Mouse (Mus musculus): Measurements from ENCODE around the gene Gm10073. TPM values are rescaled to one million over a fixed set of nuclear protein-coding genes. Genes with fewer than 3 reads are reported as not detected.
A peak's percentile ranks its signal among the peaks of the same experiment; 100 is the strongest.

Gene Gm10073
- total RNA-seq, 2 experiments from 2014 or later = 20.6 TPM; not detected in 1

GRCm38 (mm10) chr8:106561097-106561865, 12.0 kb downstream of the Gm10073 start:
- no peak for ATAC-seq (replicated peaks; ENCODE audit: low FRiP score, poor library complexity, severe bottlenecking)

DNA sequence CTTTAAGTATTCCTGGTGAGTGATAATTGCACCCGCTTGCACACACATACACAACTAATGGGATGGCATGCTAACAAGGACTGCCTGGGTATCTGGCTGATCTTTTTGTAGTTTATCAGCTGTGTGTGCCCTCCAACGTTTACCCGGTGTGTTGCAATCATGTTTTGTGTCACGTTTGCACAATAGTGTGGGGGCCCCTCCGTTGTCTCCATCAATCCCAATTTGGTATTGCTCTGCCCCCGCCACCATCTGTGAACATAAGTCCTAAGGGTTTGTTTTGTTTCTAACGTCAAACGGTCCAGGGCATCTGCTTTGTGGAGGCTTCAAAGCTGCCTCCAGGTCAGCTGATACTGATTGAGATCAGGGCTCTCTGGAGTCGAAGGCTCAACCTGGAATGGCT, 13.4 kb downstream of the Gm10073 start:
- no peak for ATAC-seq (replicated peaks; ENCODE audit: low FRiP score, poor library complexity, severe bottlenecking)

DNA sequence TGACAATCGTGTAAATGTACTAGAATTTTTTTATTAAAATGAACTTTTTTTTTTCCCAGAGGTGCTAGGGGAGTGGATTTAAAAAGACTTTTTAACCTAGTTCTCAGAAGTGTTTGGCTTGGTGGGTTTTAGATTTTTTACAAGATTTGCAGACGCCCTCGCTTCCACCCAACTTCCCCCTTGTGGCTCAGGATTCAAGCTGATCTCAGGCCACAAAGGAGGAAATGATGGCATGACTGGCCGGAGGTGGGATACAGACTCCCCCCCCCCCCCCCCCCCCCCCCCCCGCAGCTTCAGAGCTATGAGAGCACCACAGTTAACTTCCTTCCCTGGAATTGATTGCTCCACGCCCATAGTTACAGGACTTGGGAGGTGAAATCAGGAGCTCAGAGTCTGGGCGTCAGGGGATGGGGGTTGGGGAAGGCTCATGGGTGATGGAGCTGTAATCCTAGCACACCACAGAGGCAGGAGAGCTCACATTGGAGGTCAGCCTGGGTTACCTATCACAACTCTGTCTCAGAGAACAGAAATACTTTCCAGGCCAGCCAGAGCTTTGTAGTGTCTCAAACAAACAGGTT, 17.1 kb downstream of the Gm10073 start:
- no peak for ATAC-seq (replicated peaks; ENCODE audit: low FRiP score, poor library complexity, severe bottlenecking)

DNA sequence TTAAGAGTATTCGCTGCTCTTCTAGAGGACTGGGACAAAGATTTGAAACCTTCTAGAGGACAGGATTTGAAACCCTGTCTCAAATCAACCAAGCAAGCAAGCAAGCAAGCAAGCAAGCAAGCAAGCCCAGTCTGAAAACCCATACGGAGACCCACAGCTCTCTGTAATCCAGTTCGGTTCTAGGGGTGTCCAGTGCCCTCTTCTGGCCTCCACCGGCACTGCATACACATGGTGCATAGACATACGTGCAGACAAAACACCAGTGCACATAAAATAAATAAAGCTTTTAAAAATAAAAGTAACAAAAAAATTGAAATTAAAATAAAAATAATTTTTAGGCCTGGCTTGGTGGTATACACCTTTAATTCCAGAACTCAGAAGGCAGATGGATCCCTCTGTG, 19.2 kb downstream of the Gm10073 start:
- ATAC-seq (replicated peaks; ENCODE audit: low FRiP score, poor library complexity, severe bottlenecking) = no peak

- no peak for ATAC-seq (replicated peaks; ENCODE audit: low FRiP score, poor library complexity, severe bottlenecking)
Observed at GRCm38 (mm10) chr8:106550906-106551305, 22.4 kb downstream of the Gm10073 start.

GRCm38 (mm10) chr8:106548366-106548936, 24.8 kb downstream of the Gm10073 start:
- ATAC-seq (replicated peaks; ENCODE audit: low FRiP score, poor library complexity, severe bottlenecking) = no peak

DNA sequence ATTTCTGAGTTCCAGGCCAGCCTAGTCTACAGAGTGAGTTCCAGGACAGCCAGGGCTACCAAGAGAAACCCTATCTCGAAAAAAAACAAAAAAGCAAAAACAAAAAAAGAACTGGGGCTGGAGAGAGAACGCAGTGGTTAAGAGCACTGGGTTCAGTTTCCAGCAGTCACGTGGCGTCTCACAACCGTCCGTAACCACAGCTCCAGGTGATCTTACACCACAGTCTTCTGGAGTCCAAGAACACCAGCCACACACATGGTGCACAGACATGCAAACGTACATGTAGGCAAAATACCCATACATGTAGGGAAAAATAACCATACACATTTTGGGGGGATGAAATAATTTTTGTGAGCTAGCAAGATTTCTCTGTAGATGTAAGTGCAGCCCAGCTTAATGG, 26.5 kb downstream of the Gm10073 start:
- no peak for ATAC-seq (replicated peaks; ENCODE audit: low FRiP score, poor library complexity, severe bottlenecking)

DNA sequence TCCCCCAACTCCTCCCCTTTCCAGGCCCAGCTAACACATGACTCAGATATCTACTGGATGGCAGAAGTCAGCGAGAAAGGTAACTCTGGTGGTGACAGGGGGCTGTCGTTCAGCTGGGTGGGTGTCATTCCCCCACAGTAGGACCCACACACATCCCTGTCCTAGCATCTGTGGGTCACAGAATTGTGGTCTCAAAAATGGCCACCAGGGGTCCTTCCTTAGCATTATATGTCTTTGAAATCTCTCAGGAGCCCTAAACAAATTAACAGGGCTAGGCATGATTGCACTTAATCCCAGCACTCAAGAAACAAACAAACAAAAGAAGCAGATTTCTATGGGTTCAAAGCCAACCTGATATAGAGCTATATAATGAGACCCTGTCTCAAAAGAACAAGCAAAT, 28.1 kb downstream of the Gm10073 start:
- 0 out of 2 replicates have a peak, but pooled peaks have one; percentile 43 for ATAC-seq (replicated peaks; ENCODE audit: low FRiP score, poor library complexity, severe bottlenecking)

DNA sequence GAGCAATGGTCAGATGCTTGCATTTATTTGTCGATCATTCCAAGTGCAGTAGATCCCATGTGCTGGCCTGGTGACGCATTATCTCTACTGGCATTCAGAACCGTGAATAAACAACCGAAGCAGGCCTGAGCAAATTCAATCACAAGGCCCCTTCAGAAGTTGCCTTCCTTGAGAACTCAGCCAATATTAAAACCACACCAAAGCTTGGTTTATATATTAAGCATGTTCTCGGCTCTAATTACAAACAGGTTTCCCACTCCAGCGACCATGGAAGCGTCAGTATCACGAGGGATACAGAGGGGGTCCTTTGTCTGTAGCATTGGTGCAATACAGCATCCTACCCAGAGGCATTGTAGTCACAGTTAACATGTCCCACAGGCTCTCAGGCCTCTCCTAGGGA, 30.2 kb downstream of the Gm10073 start:
- no peak for ATAC-seq (replicated peaks; ENCODE audit: low FRiP score, poor library complexity, severe bottlenecking)

DNA sequence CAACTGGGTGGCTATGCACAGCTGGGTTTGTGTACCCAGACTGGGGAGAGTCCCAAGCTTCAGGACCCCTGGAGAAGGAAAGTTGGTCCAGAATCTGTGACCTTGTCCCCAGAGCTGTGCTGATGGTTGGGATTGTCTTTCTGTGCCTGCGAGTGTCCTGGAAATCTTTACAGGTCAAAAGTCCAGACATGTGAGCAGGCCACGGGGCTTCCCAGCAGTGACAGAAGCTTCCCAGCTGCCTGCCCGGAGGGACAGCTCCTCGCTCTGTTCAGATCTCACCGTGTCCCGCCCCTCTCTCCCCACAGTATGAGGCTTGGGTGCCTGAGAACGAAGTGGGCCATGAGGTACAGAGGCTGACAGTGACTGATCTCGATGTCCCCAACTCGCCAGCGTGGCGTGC, 32.3 kb downstream of the Gm10073 start:
- no peak for ATAC-seq (replicated peaks; ENCODE audit: low FRiP score, poor library complexity, severe bottlenecking)

DNA sequence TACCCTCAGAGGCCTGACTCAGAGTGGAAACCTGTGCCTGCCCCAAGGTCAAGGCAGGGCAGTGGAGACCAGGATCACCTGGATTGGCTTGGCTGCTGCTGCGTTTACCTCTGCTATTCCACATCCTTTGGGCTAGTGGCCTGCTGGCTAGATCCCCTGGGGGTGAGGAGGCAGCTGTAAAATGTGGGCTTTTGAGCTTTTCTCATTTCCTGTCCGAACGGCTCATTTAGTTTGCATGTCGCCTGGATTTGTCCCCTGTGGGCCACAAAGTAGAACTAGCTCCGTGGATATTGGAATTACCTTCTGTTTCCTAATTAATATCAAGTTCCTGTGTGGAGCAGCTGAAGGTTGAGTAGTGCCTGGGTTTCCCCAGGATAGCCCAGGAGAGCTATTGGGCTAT, 34.1 kb downstream of the Gm10073 start:
- ATAC-seq (replicated peaks; ENCODE audit: low FRiP score, poor library complexity, severe bottlenecking) = no peak

GRCm38 (mm10) chr8:106535448-106535847, 37.8 kb downstream of the Gm10073 start:
- no peak for ATAC-seq (replicated peaks; ENCODE audit: low FRiP score, poor library complexity, severe bottlenecking)

DNA sequence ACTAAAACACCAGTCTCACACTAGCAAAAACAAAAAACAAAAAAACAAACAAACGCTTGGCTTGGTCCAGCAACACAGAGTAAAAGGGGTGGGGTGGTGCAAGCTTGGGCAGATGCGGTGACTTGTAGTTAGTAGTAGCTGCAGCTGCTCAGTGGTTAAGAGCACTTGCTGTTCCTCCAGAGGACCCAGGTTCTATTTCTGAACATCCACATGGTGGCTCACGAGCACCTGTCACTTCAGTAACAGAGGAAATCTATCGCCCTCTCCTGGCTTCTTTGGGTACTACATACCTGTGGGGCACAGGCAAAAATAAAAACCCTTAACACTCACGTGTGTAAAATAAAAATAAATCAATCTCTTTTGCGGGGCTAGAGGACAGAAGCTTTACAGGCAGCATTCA, 38.8 kb downstream of the Gm10073 start:
- no peak for ATAC-seq (replicated peaks; ENCODE audit: low FRiP score, poor library complexity, severe bottlenecking)

- ATAC-seq (replicated peaks; ENCODE audit: low FRiP score, poor library complexity, severe bottlenecking) = no peak
Observed at GRCm38 (mm10) chr8:106533709-106534108, 39.6 kb downstream of the Gm10073 start.

DNA sequence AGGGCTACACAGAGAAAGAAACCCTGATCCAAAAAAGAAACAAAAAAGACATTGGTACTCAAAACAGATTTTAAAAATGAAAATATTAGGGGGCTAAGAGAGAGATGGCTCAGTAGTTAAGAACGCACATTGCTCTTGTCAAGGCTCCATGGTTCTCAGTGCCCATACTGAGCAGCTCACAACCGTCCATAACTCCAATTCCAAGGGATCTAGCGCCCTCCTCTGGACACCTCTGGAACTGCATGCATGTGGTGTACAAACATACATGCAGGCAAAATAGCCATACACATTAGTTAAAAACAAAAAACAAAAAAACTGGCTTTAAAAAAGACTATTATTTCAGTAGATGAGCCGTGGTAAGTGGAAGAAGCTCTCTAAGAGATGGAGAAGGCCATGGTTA, 42.7 kb downstream of the Gm10073 start:
- no peak for ATAC-seq (replicated peaks; ENCODE audit: low FRiP score, poor library complexity, severe bottlenecking)

DNA sequence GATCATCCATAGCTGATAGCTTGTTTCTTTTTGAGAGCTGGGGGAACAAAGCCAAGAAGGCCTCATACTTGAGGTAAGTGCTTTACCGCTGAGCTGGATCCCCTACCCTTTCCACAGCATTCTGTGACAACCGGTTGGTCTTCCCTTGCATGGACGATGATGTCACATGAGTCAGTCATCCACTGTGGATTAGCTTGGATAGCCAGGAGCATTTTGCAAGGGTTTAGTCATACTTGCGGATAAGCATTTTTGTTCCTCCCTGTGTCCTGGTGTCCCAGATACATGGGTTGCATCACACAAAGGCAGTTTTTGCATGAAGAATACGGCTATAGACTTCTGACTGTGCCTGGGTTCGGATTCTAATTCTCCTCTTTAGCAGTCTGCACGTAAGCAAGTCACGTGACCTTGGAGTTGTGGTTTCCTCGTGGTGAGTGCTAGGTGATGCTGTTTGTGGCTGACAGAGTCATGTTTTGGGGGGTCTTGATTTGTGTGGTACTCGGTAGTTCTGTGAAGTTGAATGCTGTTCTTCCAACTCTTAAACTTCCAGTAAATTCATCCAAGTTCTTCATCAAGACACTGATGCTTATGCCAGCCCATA, 43.3 kb downstream of the Gm10073 start:
- no peak for ATAC-seq (replicated peaks; ENCODE audit: low FRiP score, poor library complexity, severe bottlenecking)

DNA sequence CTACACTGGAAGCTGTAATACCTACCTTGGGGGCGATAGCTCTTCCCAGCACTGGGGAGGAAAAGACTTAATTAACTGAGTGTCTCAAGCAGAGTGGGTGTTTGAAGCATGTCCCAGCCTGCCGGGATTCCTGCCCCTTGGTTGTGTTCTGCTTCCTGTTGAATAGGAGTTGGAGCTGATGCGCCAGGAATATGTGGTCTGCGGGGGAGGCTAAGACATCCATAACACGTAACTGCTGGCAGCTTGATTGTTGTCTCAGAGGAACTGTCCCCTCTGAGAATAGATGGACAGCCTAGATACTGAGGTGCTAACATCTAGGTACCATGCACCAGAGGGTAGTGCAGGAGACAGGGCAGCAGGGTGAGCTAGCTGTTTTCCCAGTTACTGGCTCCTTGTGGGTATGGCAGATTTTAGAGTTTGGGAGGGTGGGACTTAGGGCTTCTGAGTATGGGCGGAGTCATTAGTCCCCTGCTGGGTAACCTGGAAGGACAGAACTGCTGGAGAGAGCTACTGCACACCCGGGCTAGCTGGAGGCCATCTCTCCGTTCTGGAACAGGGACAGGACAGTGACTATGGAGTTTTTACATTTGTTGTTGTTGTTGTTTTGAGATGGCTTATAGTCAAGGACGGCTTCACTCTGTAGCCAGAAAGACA, 44.5 kb downstream of the Gm10073 start:
- no peak for ATAC-seq (replicated peaks; ENCODE audit: low FRiP score, poor library complexity, severe bottlenecking)

GRCm38 (mm10) chr8:106527241-106528036, 45.8 kb downstream of the Gm10073 start:
- ATAC-seq (replicated peaks; ENCODE audit: low FRiP score, poor library complexity, severe bottlenecking) = no peak

DNA sequence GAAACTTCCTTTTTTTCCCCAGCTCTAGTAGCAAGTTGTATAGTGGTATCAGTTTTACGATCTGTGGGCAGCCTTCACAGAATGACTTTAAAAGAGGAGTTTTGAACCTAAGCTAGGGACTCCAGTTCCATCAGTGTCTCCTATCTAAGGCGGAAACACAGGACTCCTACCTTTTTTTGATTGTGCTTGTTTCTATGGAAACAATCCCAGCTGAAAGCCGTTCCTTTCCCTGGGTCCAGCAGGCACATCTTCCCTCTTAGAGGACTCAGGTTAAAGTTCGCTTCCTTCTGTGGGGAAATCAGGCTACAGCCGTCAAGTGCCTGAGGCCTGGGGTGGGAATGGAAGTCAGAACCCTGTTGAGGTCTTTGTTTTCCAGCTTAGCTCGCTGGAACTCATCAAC, 46.5 kb downstream of the Gm10073 start:
- ATAC-seq (replicated peaks; ENCODE audit: low FRiP score, poor library complexity, severe bottlenecking) = no peak

All from erythroblast, adult 5-6 weeks (primary cell).